Mouse (Mus musculus): Measurements from ENCODE around the gene Gm10401. TPM values are rescaled to one million over a fixed set of nuclear protein-coding genes. Genes with fewer than 3 reads are reported as not detected.

The Gm10401 gene
- not detected for total RNA-seq (2021)
- long read RNA-seq, experiment 1 = 0 reads
- long read RNA-seq, experiment 2 = 0 reads

DNA sequence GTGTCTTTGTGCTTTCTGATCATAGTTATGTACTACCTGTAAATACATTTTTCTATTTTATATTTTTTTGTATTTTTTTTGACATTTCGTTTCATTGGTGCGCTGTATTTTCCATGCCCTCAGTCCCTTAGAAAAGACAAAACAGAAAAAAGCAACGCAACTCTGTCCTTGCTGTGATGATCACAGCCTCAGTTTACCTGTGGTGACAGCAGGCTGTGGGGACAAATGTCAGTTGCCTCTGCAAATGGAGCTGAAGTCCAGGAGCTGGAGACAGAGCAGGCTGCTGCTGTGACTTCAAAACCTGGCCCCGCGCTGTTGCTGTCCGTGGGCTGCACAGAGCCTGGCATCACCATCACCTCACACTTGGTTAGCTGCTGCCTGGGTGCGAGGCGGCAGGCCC lies at the start of gene Gm10401:
Gene Gm10401, minus strand, starts transcription at position 101 of the 400 bp plus-strand sequence.
- DNase-seq = no peak
- TF ChIP-seq CTCF (IDR thresholded peaks at IDR 0.05) = no peak
- Histone ChIP-seq H3K27ac (no peak within 1 kb of the TSS), H3K4me3 (no peak within 1 kb of the TSS)
- intact Hi-C loops (cut with DNase I) = no loop called here

GRCm38 (mm10) chr5:115147388-115147787 lies 49.3 kb upstream of the Gm10401 start:
- intact Hi-C loops (cut with DNase I) = no loop called here
- Histone ChIP-seq H3K4me3 (peak overlapping the region; percentile 35), H3K27ac (peak overlapping the region; percentile 96)
- TF ChIP-seq CTCF (IDR thresholded peaks at IDR 0.05) = no peak
- DNase-seq = no peak

DNA sequence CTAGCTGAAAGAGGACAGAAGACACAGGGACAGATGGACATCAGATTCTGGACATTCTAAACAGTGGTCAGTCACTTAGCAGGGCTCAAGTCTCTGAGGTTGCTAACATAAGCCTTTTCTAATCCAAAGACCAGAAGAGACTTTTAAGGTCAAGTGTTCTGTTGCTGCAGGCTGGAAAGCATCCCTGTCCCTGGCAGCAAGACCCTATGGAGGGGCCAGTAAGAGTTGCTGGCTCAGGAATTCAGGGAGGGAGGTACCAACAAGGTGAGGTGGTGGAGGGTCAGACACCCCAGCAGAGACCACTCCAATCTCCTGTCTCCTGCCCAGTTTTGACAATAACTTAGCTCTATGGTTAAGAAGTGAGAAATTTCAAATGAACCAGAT lies 48.6 kb upstream of the Gm10401 start:
- DNase-seq = peak; percentile 78
- TF ChIP-seq CTCF (IDR thresholded peaks at IDR 0.05) = no peak
- Histone ChIP-seq H3K4me3 (peak overlapping the region; percentile 35; the same call in 1 of the 2 replicates), H3K27ac (peak overlapping the region; percentile 96)
- intact Hi-C loops (cut with DNase I) = no loop called here

DNA sequence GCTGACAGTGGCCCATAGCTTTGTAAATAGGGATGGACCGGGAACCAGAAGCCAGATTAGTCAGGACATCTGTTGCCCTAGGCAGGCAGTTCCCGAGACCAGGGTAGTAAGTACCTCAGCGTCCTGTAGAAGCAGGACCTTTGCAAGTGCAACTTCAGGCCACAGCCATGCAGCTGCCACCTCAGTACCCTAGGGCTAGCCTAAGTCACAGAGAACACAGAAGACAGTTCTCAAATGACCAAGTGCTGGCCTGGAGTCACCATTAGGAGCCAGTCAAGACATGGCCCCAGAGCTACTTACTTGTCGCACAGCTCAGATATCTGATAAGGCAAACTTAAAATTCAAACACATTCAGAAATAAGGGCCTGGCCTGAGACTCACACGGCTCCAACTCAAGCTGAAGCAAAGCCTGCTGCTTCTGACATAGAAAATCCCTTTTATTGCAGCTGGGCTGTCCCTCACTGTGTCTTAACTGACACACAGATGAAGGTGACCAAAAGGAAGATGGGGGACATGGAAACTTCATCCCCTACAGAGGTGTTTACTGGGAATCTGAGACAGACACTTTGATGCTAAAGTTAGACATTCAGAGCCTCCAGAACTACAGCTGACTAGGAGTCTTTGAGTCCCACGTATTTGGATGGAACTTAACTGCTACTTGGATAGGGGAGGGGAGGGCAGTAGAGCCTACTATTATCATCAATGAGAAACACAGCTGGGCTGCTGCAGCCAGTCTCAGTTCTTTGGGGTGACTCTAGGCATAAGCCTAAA lies 48.1 kb upstream of the Gm10401 start:
- TF ChIP-seq CTCF (IDR thresholded peaks at IDR 0.05) = no peak
- Histone ChIP-seq H3K27ac (peak overlapping the region; percentile 96), H3K4me3 (peak overlapping the region; percentile 71)
- peak; percentile 73 for DNase-seq
- intact Hi-C loops (cut with DNase I) = no loop called here

GRCm38 (mm10) chr5:115145253-115145968 lies 47.3 kb upstream of the Gm10401 start:
- intact Hi-C loops (cut with DNase I) = no loop called here
- peak; percentile 55 for DNase-seq
- TF ChIP-seq CTCF (IDR thresholded peaks at IDR 0.05) = no peak
- Histone ChIP-seq H3K27ac (peak overlapping the region; percentile 96), H3K4me3 (peak overlapping the region; percentile 71)

- Histone ChIP-seq H3K27ac (peak overlapping the region; percentile 96), H3K4me3 (peak overlapping the region; percentile 71)
- TF ChIP-seq CTCF (IDR thresholded peaks at IDR 0.05) = no peak
- intact Hi-C loops (cut with DNase I) = no loop called here
- DNase-seq = peak; percentile 60
Observed at GRCm38 (mm10) chr5:115144471-115144870, 46.4 kb upstream of the Gm10401 start.

DNA sequence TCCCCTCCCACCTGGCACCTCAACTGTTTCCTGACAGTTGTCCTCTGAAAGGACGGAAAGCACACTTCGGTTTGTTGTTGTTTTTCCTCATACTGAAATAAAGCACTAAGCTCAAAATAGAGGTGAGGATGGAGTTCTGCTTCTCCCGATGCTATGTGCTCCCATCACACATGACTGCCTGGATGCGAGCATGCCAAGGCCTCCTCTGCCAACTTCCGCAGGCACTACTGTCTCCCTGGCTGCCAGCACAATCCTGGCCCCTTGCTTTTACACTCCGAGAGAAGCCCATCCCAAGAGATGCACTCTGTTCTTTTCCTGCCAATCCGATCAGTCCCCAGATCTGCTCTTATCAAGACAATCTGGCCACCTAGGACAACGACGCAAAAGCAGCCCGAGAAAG lies 45.5 kb upstream of the Gm10401 start:
- Histone ChIP-seq H3K4me3 (peak overlapping the region; percentile 71), H3K27ac (peak overlapping the region; percentile 96)
- TF ChIP-seq CTCF (IDR thresholded peaks at IDR 0.05) = no peak
- peak; percentile 67 for DNase-seq
- intact Hi-C loops (cut with DNase I) = no loop called here

GRCm38 (mm10) chr5:115142166-115142697 lies 44.1 kb upstream of the Gm10401 start:
- TF ChIP-seq CTCF (IDR thresholded peaks at IDR 0.05) = no peak
- intact Hi-C loops (cut with DNase I) = no loop called here
- no peak for DNase-seq
- H3K4me3 ChIP-seq = peak overlapping the region; percentile 71; the same call in 1 of the 2 replicates
- H3K27ac ChIP-seq = peak overlapping the region; percentile 96

GRCm38 (mm10) chr5:115140726-115141125 lies 42.6 kb upstream of the Gm10401 start:
- TF ChIP-seq CTCF (IDR thresholded peaks at IDR 0.05) = no peak
- H3K27ac ChIP-seq = peak overlapping the region; percentile 63

DNA sequence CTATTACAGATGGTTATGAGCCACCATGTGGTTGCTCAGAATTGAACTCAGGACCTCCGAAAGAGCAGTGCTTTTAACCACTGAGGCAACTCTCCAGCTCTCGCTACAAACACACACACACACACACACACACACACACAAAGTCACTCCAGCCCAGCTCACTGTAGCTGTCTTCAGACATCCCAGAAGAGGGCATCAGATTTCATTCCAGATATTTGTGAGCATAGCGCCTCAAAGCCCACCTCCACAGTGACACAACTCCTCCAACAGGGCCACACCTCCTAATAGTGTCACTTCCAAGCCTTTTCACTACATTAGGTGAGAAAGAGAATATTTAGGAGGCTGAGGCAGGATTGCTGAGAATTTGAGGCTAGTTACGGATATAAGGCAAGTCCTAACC lies 41.0 kb upstream of the Gm10401 start:
- TF ChIP-seq CTCF (IDR thresholded peaks at IDR 0.05) = no peak
- intact Hi-C loops (cut with DNase I) = no loop called here

More at GRCm38 (mm10) chr5:115140726-115141125, 42.6 kb upstream of the Gm10401 start:
- no peak overlapping the region for H3K4me3 ChIP-seq
- intact Hi-C loops (cut with DNase I) = no loop called here
- DNase-seq = no peak

GRCm38 (mm10) chr5:115134234-115135165 lies 36.4 kb upstream of the Gm10401 start, which contains the start of gene Unc119b:
Gene Unc119b (minus strand): TSS chr5:115134975.
- peak within 1 kb of the TSS; percentile 94 for H3K27ac ChIP-seq
- H3K4me3 ChIP-seq = peak within 1 kb of the TSS; percentile 91
- intact Hi-C loops (cut with DNase I) = no loop called here
- no peak for TF ChIP-seq CTCF (IDR thresholded peaks at IDR 0.05)
- peak; percentile 95 for DNase-seq

More for the DNA sequence above, 41.0 kb upstream of the Gm10401 start:
- Histone ChIP-seq H3K27ac (peak overlapping the region; percentile 32; the same call in 1 of the 2 replicates), H3K4me3 (no peak overlapping the region)
- no peak for DNase-seq
